Mouse (Mus musculus) macrophage (primary cell): Measurements from ENCODE around the gene Pirb. TPM values are rescaled to one million over a fixed set of nuclear protein-coding genes. Genes with fewer than 3 reads are reported as not detected.

Experiments
- H3K27ac ChIP-seq: fragments of 350-480 bp; formaldehyde crosslinking; 2 replicates; pipeline ENCODE4 v1.9.0; 2021
- H3K36me3 ChIP-seq: fragments of 350-480 bp; formaldehyde crosslinking; 2 replicates; pipeline ENCODE4 v1.9.0; 2021; ENCODE audit errors: inconsistent target
- H3K4me3 ChIP-seq: fragments of 350-480 bp; formaldehyde crosslinking; 2 replicates; pipeline ENCODE4 v1.9.0; 2021; ENCODE audit errors: inconsistent target
- H3K79me2 ChIP-seq: fragments of 350-480 bp; formaldehyde crosslinking; 2 replicates; pipeline ENCODE4 v1.9.0; 2021; ENCODE audit errors: inconsistent target
- WGBS: methylation state at CpG from one replicate; pipeline ENCODE4 v1.1.7; 2026; ENCODE audit warnings: inconsistent platforms; ENCODE audit not compliant: missing documents; 5-methylcytosine and 5-hydroxymethylcytosine counted together
- polyA plus RNA-seq: library from polyadenylated mRNA; stranded (reverse); fragments of 250-400 nt; gene quantifications from 3 replicates; pipeline ENCODE4 v1.2.4, GENCODE M21; 2018; ENCODE audit warnings: inconsistent platforms

Gene Pirb
- polyA plus RNA-seq, 1 experiment from 2014 or later, result 667 TPM

- H3K79me2 ChIP-seq, result peaks cover 24% of the 10 kb centered on the region
- H3K36me3 ChIP-seq, result peaks cover 22% of the 10 kb centered on the region
- peak overlapping the region; percentile 90 for H3K27ac ChIP-seq
- WGBS, result 18% methylated on average over 6 of the region's 6 CpGs
- peak overlapping the region; percentile 87; the same call in 1 of the 2 replicates for H3K4me3 ChIP-seq
Observed at GRCm38 (mm10) chr7:3703148-3703878, 16.9 kb downstream of the Pirb start.

- WGBS, result 95% methylated on average over 6 of the region's 6 CpGs
- H3K79me2 ChIP-seq, result peaks cover 36% of the 10 kb centered on the region
- peaks cover 39% of the 10 kb centered on the region for H3K36me3 ChIP-seq
- no peak overlapping the region for H3K4me3 ChIP-seq
- no peak overlapping the region for H3K27ac ChIP-seq
Observed at GRCm38 (mm10) chr7:3698471-3698870, 21.7 kb downstream of the Pirb start.

- peak overlapping the region; percentile 53 for H3K27ac ChIP-seq
- peaks cover 36% of the 10 kb centered on the region for H3K79me2 ChIP-seq
- peak overlapping the region; percentile 62 for H3K4me3 ChIP-seq
- peaks cover 34% of the 10 kb centered on the region for H3K36me3 ChIP-seq
- WGBS, result 6% methylated on average over 8 of the region's 9 CpGs
Observed at GRCm38 (mm10) chr7:3694949-3695305, 25.3 kb downstream of the Pirb start.

GRCm38 (mm10) chr7:3694076-3694948 is 25.9 kb downstream of the Pirb start:
- under 1% methylated on average over 49 of the region's 55 CpGs for WGBS
- H3K27ac ChIP-seq, result peak overlapping the region; percentile 91
- peak overlapping the region; percentile 62 for H3K4me3 ChIP-seq
- peaks cover 28% of the 10 kb centered on the region for H3K36me3 ChIP-seq
- H3K79me2 ChIP-seq, result peaks cover 36% of the 10 kb centered on the region

- Histone ChIP-seq H3K4me3 (peak overlapping the region; percentile 61), H3K79me2 (peaks cover 36% of the 10 kb centered on the region), H3K27ac (peak overlapping the region; percentile 91), H3K36me3 (peaks cover 22% of the 10 kb centered on the region)
- 0% methylated on average over 18 of the region's 18 CpGs for WGBS
Observed at GRCm38 (mm10) chr7:3693809-3694075, 26.4 kb downstream of the Pirb start.

GRCm38 (mm10) chr7:3692987-3693808 is 27.0 kb downstream of the Pirb start, which contains the start of gene Mboat7:
Mboat7 (minus strand) TSS chr7:3693523.
- Histone ChIP-seq H3K36me3 (peaks cover 16% of the 10 kb centered on the region), H3K79me2 (peaks cover 36% of the 10 kb centered on the region), H3K27ac (peak within 1 kb of the TSS; percentile 91), H3K4me3 (peak within 1 kb of the TSS; percentile 61)
- WGBS, result under 1% methylated on average over 52 of the region's 55 CpGs

GRCm38 (mm10) chr7:3692382-3692986 is 27.7 kb downstream of the Pirb start, which contains the start of gene Tsen34:
Tsen34 (plus strand) TSS chr7:3692863.
- Histone ChIP-seq H3K4me3 (peak within 1 kb of the TSS; percentile 61), H3K79me2 (peaks cover 29% of the 10 kb centered on the region), H3K27ac (peak within 1 kb of the TSS; percentile 91), H3K36me3 (peaks cover 10% of the 10 kb centered on the region; the same call in 1 of the 2 replicates)
- WGBS, result under 1% methylated on average over 49 of the region's 49 CpGs

GRCm38 (mm10) chr7:3691919-3692318 is 28.3 kb downstream of the Pirb start:
- Histone ChIP-seq H3K36me3 (0 out of 2 replicates have a peak, but pooled peaks cover 6% of the 10 kb centered on the region), H3K4me3 (peak overlapping the region; percentile 61), H3K79me2 (peaks cover 23% of the 10 kb centered on the region), H3K27ac (0 out of 2 replicates have a peak overlapping the region, but pooled peaks have one; percentile 4)
- 6% methylated on average over 3 of the region's 3 CpGs for WGBS

GRCm38 (mm10) chr7:3685400-3686187 is 34.6 kb downstream of the Pirb start:
- Histone ChIP-seq H3K4me3 (no peak overlapping the region), H3K27ac (no peak overlapping the region), H3K36me3 (0 out of 2 replicates have a peak, but pooled peaks cover 8% of the 10 kb centered on the region), H3K79me2 (no peaks in the 10 kb centered on the region)
- 94% methylated on average over 20 of the region's 31 CpGs for WGBS

GRCm38 (mm10) chr7:3684698-3685097 is 35.5 kb downstream of the Pirb start:
- no peak overlapping the region for H3K27ac ChIP-seq
- 99% methylated on average over 8 of the region's 8 CpGs for WGBS
- no peak overlapping the region for H3K4me3 ChIP-seq
- H3K36me3 ChIP-seq, result 0 out of 2 replicates have a peak, but pooled peaks cover 8% of the 10 kb centered on the region
- H3K79me2 ChIP-seq, result no peaks in the 10 kb centered on the region

GRCm38 (mm10) chr7:3683908-3684550 is 36.2 kb downstream of the Pirb start:
- 94% methylated on average over 10 of the region's 10 CpGs for WGBS
- Histone ChIP-seq H3K4me3 (no peak overlapping the region), H3K36me3 (0 out of 2 replicates have a peak, but pooled peaks cover 8% of the 10 kb centered on the region), H3K27ac (no peak overlapping the region), H3K79me2 (no peaks in the 10 kb centered on the region)

GRCm38 (mm10) chr7:3677342-3677741 is 42.8 kb downstream of the Pirb start, which contains the start of gene Tmc4:
Tmc4 (minus strand) TSS chr7:3677553.
- 82% methylated on average over 8 of the region's 9 CpGs for WGBS
- no peaks in the 10 kb centered on the region for H3K36me3 ChIP-seq
- H3K27ac ChIP-seq, result no peak within 1 kb of the TSS

GRCm38 (mm10) chr7:3676371-3676770 is 43.8 kb downstream of the Pirb start:
- H3K36me3 ChIP-seq, result no peaks in the 10 kb centered on the region
- 89% methylated on average over 12 of the region's 12 CpGs for WGBS

More at GRCm38 (mm10) chr7:3677342-3677741, 42.8 kb downstream of the Pirb start, which contains the start of gene Tmc4:
- Histone ChIP-seq H3K79me2 (no peaks in the 10 kb centered on the region), H3K4me3 (no peak within 1 kb of the TSS)

More at GRCm38 (mm10) chr7:3676371-3676770, 43.8 kb downstream of the Pirb start:
- Histone ChIP-seq H3K27ac (no peak overlapping the region), H3K4me3 (no peak overlapping the region), H3K79me2 (no peaks in the 10 kb centered on the region)
